Mouse (Mus musculus) embryonic fibroblast, embryonic 13.5 days (primary cell): ENCODE results near the gene Sec14l4.

Experiments used
- CTCF ChIP-seq: IDR thresholded peaks from 2 replicates; pipeline ENCODE4 v1.5.1; 2011; ENCODE audit warnings: mild to moderate bottlenecking, control low read depth, low read length, moderate library complexity, borderline replicate concordance; ENCODE audit not compliant: insufficient read depth
- POLR2A ChIP-seq: IDR thresholded peaks from 2 replicates; pipeline ENCODE4 v1.6.1; 2011; ENCODE audit warnings: low read depth, mild to moderate bottlenecking, control low read depth, low read length, moderate library complexity

DNA sequence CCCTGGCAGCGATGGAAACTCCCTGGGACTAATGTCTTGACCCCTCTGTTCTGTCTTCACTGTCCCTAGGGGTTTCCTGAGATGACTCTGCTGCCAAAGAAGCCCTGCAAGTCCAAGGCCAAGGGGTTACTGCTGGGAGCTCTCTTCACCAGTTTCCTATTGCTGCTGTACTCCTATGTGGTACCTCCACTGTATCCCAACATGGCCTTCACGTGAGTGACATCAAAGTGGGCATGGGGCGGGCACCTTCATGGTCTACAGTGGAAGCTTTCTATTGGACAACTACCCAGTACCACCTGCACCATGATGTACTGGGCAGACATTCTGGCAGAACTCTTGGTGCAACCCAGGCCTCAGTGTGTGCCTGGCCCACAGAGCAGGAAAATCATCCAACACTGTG is 34.4 kb upstream of the Sec14l4 start:
- TF ChIP-seq POLR2A (no peak), CTCF (no peak)
